Mouse (Mus musculus) CH12F3 (cell line): ENCODE measurements at regions not wholly inside any gene's neighbourhood (a gene's known extent, or its start where the extent isn't known, plus 50 kb on each side); places are given as distances from the start of the nearest gene placed in this dataset.

Experiments used
- in situ Hi-C: fragments of 300-500 bp; cut with MboI; formaldehyde crosslinking; loops from 2 replicates; pipeline ENCODE4 v1.14.3; 2020; ENCODE audit warnings: low sequenced_read_pairs

DNA sequence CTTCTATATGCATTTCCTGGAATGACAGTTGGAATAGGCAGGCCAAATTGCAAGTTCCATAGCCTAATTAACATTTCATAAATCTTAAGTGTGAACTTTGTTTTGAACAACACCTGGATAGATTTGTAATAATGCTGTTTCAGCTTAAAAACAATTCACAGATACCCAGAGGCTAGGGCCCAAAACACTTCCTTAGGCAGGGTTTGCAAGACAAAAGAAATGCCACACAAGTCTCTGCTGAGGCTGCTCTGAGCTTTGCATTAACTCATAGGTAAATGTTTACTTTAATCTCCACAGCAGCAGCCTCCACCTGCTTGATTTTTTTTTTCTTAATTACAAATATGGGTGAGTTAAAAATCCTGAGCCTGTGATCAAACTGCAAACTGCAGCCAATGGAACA, 118.4 kb downstream of the Gnat3 start:
- in situ Hi-C loops: loop anchor here (25.0 kb wide), 1 partner anchor 357 kb away; no protein-coding TSS in a partner anchor

DNA sequence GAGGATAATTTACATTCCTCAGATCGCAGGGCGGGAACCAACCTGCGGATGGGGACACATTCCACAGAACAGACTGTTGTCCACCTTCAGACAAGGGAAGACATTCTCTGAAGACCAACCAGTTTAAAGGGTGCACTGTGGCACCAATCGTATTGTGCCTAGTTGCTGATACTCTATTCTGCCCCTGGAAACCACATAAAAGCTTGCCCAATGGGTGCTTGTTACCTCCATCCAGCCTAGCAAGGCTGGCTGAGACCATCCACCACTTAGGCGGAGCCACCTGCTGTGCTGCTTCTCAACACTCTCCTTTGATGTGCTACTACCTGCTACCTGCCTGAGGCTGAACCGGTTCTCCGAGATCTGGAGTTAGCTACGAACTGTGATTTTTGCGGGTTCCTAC, 119.9 kb downstream of the Gnat3 start:
- in situ Hi-C loops: loop anchor here (25.0 kb wide), 1 partner anchor 355 kb away; no protein-coding TSS in a partner anchor

GRCm38 (mm10) chr5:18083789-18084188, 121.4 kb downstream of the Gnat3 start:
- in situ Hi-C loops: loop anchor here (25.0 kb wide), 1 partner anchor 354 kb away; no protein-coding TSS in a partner anchor

- in situ Hi-C loops: loop anchor here (25.0 kb wide), 1 partner anchor 352 kb away; no protein-coding TSS in a partner anchor
These were observed 123.1 kb downstream of the Gnat3 start for GRCm38 (mm10) chr5:18085456-18085855.

DNA sequence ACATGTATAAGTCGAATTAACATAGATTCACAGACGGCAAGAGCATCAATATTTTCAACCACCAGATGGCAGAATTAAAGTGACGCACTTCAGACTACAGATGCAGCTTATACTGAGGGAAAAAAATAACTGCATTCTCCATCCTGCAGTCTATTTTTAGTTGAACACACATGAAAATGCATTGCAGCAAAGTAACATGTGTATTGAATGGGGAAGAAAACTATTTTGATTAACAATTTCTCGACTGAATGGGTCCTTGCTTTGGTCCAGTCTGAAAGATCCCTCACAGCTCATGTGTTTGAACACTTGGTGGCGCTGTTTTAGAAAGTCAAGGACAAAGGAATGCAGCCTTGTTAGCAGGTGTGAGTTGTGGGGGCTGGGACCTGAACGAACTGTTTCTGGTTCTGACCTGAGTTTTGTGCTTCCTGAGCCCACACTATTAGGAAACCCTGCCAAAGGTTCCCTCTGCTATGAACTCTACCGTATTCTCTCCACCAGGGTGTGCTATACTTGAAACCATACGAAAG, 125.6 kb downstream of the Gnat3 start:
- in situ Hi-C loops: loop anchor here (25.0 kb wide), 1 partner anchor 349 kb away; no protein-coding TSS in a partner anchor

DNA sequence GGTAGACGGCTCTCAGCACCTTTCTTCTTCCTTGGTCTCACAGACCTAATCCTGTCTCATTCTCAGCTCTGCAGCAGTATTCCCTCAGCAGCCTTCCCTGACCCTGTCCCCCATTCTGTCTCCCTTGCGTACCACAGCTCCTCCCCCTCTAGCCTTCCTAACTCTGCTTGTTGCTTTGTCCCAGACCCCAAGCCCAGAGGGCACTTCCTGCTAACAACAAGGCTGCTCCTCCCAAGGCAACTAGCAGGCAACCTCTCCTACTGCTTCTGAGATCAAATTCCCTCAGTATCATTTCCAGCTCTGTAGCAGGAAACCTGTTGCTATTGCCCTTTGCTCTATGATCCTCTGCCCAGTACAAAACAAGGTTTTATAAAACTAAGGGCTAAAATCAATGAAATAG, 127.6 kb downstream of the Gnat3 start:
- in situ Hi-C loops: loop anchor here (25.0 kb wide), 1 partner anchor 347 kb away; no protein-coding TSS in a partner anchor

DNA sequence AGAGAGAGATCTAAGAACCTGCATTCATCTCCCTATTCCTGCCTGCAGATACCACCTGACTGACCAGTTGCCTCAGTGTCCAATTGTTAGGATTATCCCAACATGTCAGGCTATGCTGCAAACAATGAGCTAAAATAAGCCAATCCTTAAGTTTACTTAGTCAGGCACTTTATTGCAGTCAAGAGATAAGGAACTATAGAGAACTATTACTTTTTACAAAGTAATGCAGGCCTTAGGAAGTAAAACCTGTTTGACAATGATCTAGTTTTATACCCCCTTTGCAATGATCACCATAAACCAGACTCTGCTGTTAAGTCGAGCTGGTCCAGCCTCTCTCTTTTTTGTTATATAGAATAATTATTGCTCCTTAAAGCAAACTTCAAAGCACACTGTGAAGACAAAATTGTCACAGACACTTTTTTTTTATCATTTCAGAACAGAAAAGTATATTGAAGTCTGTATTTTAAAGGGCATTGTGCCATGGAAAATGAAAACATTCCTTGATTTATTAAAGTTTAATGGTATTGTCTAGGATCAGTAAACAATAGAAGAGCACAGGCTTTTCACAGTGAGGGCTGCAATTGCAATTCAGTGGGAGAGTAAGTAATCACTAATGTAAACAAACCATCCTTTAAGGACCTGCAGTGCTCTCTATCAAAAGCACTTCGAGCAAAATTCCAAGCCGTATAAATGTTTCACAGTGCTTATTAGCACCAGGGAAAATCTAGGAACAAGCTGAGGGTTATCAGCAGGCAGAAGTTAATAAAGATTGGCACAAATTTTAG, 152.7 kb downstream of the Gnat3 start:
- in situ Hi-C loops: no loop called here

DNA sequence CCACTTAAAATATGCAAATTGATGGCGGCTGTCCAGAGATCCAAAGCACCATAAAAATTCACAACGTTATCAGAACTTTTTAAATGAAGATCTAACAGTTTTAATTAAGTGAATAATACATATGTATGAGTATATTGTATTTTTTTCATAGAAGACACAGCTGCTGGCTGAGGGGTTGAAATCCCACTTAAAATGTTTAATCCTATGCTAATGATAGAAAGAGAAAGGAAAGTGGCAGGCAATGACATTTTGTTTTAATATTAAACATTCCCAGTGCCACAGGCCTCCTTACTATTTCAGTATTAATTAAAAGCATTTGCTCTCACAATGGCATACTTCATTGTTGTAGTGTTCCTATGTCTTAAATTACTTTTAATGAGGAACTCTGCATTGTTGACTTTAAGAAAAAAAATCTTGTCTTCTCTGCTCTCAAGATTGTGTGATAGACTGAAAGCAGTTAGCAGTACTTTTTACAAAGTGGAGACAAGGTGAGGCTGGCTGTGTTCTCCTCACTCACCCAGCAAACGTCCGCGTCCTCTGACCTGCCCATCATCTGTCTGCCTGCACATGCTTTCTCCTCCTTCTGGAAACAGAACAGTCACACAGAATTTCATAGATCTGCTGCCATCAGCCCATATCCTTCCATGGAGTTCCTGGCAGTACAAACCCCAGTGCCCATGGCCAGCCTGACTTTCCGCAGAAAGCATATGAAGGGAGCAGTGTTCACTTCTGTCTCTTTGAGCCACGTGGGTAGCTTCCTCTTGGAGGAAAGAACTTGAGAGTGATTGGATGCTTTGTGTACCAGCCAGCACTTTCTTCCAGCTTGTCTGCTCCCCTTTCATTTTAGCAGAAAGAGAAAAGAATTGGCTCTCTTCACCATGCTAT, 173.7 kb downstream of the Gnat3 start:
- in situ Hi-C loops: no loop called here

GRCm38 (mm10) chr5:18137450-18138061, 175.2 kb downstream of the Gnat3 start:
- in situ Hi-C loops: no loop called here

DNA sequence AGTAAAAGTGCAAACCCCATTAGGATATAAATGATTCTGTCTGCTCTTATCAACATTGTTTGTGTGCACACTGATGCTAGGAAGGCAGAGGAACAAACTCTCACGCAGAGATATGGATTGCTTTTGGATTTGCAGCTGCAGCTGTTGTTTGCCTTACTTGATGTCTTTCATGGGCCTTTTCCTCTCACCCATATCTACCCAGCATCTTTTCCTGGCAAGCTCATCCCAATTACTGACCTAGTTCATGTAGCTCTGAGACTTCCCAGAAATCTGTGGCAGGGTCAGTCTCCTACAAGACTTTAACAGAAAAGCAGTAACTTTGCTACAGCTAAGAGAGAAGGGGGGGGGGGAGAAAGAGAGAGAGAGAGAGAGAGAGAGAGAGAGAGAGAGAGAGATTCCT, 189.9 kb downstream of the Gnat3 start:
- in situ Hi-C loops: no loop called here

DNA sequence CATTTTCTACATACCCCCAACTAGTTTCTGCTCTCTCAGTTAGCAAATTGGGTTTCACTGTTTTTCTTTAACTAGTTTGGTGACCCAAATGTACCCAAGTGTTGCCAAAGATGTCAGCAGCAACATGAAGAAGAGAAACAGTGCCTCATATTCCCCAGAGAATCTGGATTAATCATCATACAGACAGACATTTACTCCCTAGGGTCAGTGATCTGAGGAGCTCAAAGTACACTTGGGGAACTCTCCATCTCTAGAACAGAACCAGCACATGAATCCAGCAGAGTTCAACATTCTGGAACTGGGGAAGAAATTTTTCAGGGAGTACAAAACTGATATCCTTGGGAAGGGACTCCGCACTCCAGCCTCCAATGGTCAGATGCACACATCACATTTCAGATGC, 191.4 kb downstream of the Gnat3 start:
- in situ Hi-C loops: no loop called here

- in situ Hi-C loops: no loop called here
These were observed 196.6 kb downstream of the Gnai1 start for GRCm38 (mm10) chr5:18163515-18163914.

GRCm38 (mm10) chr5:18177810-18178209, 182.3 kb downstream of the Gnai1 start:
- in situ Hi-C loops: no loop called here

- in situ Hi-C loops: no loop called here
These were observed 148.6 kb downstream of the Gnai1 start for GRCm38 (mm10) chr5:18211395-18212057.
